Mouse (Mus musculus) heart, postnatal 0 days (tissue): Measurements from ENCODE around the gene Prkag2. TPM values are rescaled to one million over a fixed set of nuclear protein-coding genes. Genes with fewer than 3 reads are reported as not detected.

ENCODE experiments used
- ATAC-seq: fragments of 200-750 bp; cut with Nextera tagmentation; 2 replicates; pipeline ENCODE4 v1.8.0; 2017; ENCODE audit warnings: low read depth, moderate number of reproducible peaks, moderate library complexity; ENCODE audit not compliant: insufficient read depth
- DNase-seq: peaks from one replicate; pipeline ENCODE4 v3.0.0-alpha.2; 2016; ENCODE audit warnings: low spot score
- H3K27ac ChIP-seq: fragments of 300-500 bp; sonication (generic); 2 replicates; pipeline ENCODE4 v1.5.1; 2014; ENCODE audit warnings: low read depth, mild to moderate bottlenecking
- H3K27me3 ChIP-seq: fragments of 300-500 bp; sonication (generic); 2 replicates; pipeline ENCODE4 v1.6.1; 2014; ENCODE audit warnings: low read length, mixed read lengths; ENCODE audit not compliant: control insufficient read depth, insufficient read depth
- H3K36me3 ChIP-seq: fragments of 300-500 bp; sonication (generic); replicated peaks from 2 replicates; pipeline ENCODE4 v1.6.1; 2014; ENCODE audit warnings: low read length, mixed read lengths; ENCODE audit not compliant: control insufficient read depth, insufficient read depth
- H3K4me1 ChIP-seq: fragments of 300-500 bp; sonication (generic); 2 replicates; pipeline ENCODE4 v1.6.1; 2014; ENCODE audit warnings: antibody characterized with exemption; ENCODE audit not compliant: control insufficient read depth, insufficient read depth
- H3K4me2 ChIP-seq: fragments of 300-500 bp; sonication (generic); 2 replicates; pipeline ENCODE4 v1.6.1; 2014; ENCODE audit warnings: low read depth, mild to moderate bottlenecking, low read length, moderate library complexity
- H3K4me3 ChIP-seq: fragments of 300-500 bp; sonication (generic); 2 replicates; pipeline ENCODE4 v1.5.1; 2014; ENCODE audit warnings: low read depth, low read length
- H3K9ac ChIP-seq: fragments of 300-500 bp; sonication (generic); replicated peaks from 2 replicates; pipeline ENCODE4 v1.6.1; 2014; ENCODE audit warnings: low read depth, low read length, mixed read lengths
- H3K9me3 ChIP-seq: fragments of 300-500 bp; sonication (generic); replicated peaks from 2 replicates; pipeline ENCODE4 v1.6.1; 2016; ENCODE audit warnings: low read length; ENCODE audit not compliant: control insufficient read depth
- CTCF ChIP-seq: IDR thresholded peaks from 2 replicates; pipeline ENCODE4 v1.5.1; 2016; ENCODE audit warnings: antibody characterized with exemption, control low read depth, low read depth
- EP300 ChIP-seq: IDR thresholded peaks from 2 replicates; pipeline ENCODE4 v1.6.1; 2016; ENCODE audit warnings: antibody characterized with exemption, low read depth
- WGBS: fragments of 180-500 bp; shearing (Covaris S2); extraction: QIAGEN DNeasy Blood & Tissue Kit; methylation state at CpG from one replicate; pipeline ENCODE4 v1.1.7; 2014; 5-methylcytosine and 5-hydroxymethylcytosine counted together
- polyA plus RNA-seq: library from polyadenylated mRNA; unstranded; fragments of >200 nt; fragmentation: Nextera tagmentation; extraction: Ambion mirVana; gene quantifications from 2 replicates; pipeline ENCODE4 v1.2.1, GENCODE M21; 2015
- total RNA-seq: library from RNA; depleted of rRNA; stranded (reverse); fragments of >200 nt; gene quantifications from 2 replicates; pipeline ENCODE4 v1.2.3, GENCODE M21; 2014; ENCODE audit warnings: low replicate concordance

Gene Prkag2
- total and polyA plus RNA-seq, 2 experiments from 2014 or later: 62.9 to 121 TPM

DNA sequence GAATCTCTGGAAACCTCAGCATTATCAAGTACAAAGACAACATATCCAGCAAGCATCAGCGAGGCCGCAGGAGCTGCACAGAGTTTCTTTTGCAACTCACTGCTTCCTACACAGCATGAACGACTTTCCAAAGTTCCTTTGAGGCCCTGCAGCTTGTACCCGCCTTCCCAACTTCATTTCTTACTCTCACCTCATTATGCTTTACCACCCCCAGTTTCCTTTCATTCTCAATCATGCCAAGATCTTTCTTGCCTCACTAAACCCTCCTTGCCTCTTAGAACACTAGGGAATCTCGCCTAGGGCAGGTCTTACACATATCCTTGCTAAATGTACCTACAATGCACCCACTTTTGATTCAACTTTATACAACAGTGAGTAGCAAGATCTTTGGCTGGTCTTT lies 266.0 kb downstream of the Prkag2 start:
- no peak for TF ChIP-seq CTCF
- no peak for TF ChIP-seq EP300
- H3K27ac ChIP-seq: no peak overlapping the region
- 73% methylated on average over 5 of the region's 5 CpGs for WGBS

DNA sequence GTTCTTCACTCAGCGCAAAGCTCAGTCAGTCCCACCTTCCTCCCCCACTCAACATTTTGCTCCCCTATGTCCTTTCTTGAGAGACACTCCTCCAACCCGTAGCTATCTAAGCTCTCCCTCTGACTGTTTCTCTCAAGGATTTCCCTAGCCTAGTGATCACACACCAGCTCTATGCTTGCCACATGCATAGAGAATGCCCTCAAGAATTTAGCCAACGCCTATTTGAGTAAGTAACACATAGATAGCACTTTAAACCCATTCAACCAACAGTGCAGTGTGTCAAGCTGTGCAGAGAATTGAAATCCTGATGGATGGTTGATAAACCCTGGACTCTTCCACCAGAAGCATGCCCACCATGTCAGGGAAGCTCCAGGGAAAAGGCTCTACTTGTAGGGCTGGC lies 268.5 kb downstream of the Prkag2 start:
- ATAC-seq (no peak), DNase-seq (no peak)
- Histone ChIP-seq H3K36me3 (no peaks in the 10 kb centered on the region), H3K27ac (0 out of 2 replicates have a peak overlapping the region, but pooled peaks have one; percentile 5), H3K9me3 (no peaks in the 10 kb centered on the region), H3K9ac (no peak overlapping the region), H3K27me3 (no peaks in the 10 kb centered on the region), H3K4me3 (no peak overlapping the region), H3K4me1 (peaks cover 14% of the 10 kb centered on the region), H3K4me2 (no peak overlapping the region)
- TF ChIP-seq CTCF: no peak
- TF ChIP-seq EP300: no peak
- 56% methylated on average over 3 of the region's 3 CpGs for WGBS

More for the DNA sequence above, 266.0 kb downstream of the Prkag2 start:
- Histone ChIP-seq H3K4me1 (peaks cover 19% of the 10 kb centered on the region; the same call in 1 of the 2 replicates), H3K27me3 (no peaks in the 10 kb centered on the region), H3K4me2 (no peak overlapping the region), H3K9me3 (no peaks in the 10 kb centered on the region), H3K9ac (no peak overlapping the region), H3K4me3 (no peak overlapping the region), H3K36me3 (no peaks in the 10 kb centered on the region)
- DNase-seq (no peak), ATAC-seq (no peak)

DNA sequence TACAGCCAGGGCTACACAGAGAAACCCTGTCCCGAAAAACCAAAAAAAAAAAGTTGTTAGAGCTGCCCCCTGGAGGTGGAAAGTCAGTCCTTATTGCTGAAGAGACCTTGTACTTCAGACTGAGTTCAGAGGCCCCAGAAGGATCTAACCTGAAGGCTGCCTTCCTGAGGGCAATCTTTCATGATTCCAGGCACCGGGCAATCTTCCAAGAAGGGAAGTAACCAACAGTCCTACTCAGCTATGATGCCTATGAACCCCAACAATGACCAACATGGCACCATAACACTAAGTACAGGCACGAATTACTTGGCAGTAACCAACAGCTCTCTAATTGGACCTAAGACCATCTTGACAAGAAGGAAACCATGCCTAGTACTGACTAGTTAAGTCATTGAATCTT lies 272.0 kb downstream of the Prkag2 start:
- Histone ChIP-seq H3K27me3 (no peaks in the 10 kb centered on the region), H3K4me1 (peaks cover 39% of the 10 kb centered on the region), H3K4me3 (no peak overlapping the region), H3K27ac (no peak overlapping the region), H3K9ac (no peak overlapping the region), H3K4me2 (no peak overlapping the region), H3K9me3 (no peaks in the 10 kb centered on the region), H3K36me3 (no peaks in the 10 kb centered on the region)
- ATAC-seq: no peak
- DNase-seq: no peak
- 76% methylated on average over 3 of the region's 3 CpGs for WGBS
- TF ChIP-seq EP300 (no peak), CTCF (no peak)

DNA sequence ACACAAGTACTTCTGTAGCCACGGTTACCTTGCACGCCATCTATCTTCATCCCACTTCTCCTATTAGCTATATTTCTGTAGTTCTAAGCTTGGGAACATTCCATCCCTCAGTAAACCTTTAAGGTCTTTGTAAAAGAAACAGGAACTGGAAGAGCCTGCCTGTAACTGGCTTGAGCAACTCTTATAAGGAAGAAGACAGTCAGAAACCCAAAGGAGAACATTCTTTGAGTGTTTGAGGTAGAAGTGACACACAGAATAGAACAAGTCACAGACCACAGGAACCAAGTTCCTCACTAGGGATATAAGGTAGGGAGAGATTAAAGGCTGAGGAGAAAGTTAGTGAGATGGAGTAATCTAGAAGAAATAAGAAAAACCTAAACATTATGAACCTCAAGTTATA lies 273.3 kb downstream of the Prkag2 start:
- H3K27ac ChIP-seq: no peak overlapping the region
- no peaks in the 10 kb centered on the region for H3K9me3 ChIP-seq
- H3K4me2 ChIP-seq: no peak overlapping the region
- 47% methylated on average over 2 of the region's 2 CpGs for WGBS
- TF ChIP-seq CTCF (no peak), EP300 (no peak)
- no peak for ATAC-seq
- no peaks in the 10 kb centered on the region for H3K27me3 ChIP-seq
- H3K9ac ChIP-seq: no peak overlapping the region
- H3K36me3 ChIP-seq: no peaks in the 10 kb centered on the region
- H3K4me3 ChIP-seq: no peak overlapping the region
- DNase-seq: no peak
- H3K4me1 ChIP-seq: peaks cover 39% of the 10 kb centered on the region

DNA sequence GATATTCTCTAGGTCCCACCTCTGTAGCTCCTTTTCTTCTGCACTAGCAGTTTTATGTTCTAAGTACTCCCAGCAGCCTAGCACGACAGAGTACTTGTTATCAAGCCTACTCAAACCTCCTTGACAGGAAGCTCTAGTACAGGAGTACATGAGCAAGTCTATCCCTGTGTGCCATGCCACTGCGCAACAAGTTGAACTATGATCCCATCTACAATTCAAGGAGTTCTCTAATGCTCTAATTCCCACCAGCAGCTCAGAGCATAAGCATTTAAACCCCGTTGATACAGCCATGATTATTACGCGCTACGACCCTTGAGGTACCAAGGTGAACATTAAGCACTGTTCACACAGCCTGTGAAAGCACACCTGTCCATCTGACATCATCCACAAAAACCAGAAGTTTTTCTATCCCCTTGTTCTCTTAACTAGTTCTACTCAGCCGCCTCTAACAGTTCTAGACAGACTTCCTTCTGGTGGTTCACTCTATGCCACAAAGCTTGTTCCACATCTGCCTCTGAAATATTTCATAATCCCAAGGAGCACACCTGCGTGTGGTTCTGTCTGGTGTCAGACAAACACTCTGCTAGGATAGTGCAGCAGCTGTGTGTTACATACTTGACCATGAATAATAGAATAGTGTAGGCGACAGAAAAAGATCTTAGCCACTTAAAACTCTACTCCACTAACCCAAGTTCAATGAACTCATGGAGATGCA lies 274.2 kb downstream of the Prkag2 start:
- H3K36me3 ChIP-seq: no peaks in the 10 kb centered on the region
- peaks cover 41% of the 10 kb centered on the region for H3K4me1 ChIP-seq
- WGBS: 62% methylated on average over 9 of the region's 9 CpGs
- H3K9me3 ChIP-seq: no peaks in the 10 kb centered on the region
- H3K4me2 ChIP-seq: no peak overlapping the region
- no peaks in the 10 kb centered on the region for H3K27me3 ChIP-seq
- H3K9ac ChIP-seq: no peak overlapping the region
- H3K27ac ChIP-seq: peak overlapping the region; percentile 15; the same call in 1 of the 2 replicates
- no peak for TF ChIP-seq EP300
- TF ChIP-seq CTCF: no peak
- H3K4me3 ChIP-seq: no peak overlapping the region
- no peak for ATAC-seq
- no peak for DNase-seq
